Mouse (Mus musculus) liver, postnatal 0 days (tissue): ENCODE results near the gene Atpif1.

ENCODE experiments used
- CTCF ChIP-seq: sonication (generic); IDR thresholded peaks from 2 replicates; pipeline ENCODE4 v1.5.1; 2016; ENCODE audit warnings: antibody characterized with exemption, low read depth
- EP300 ChIP-seq: IDR thresholded peaks from 2 replicates; pipeline ENCODE4 v1.6.1; 2016; ENCODE audit warnings: antibody characterized with exemption, low read depth, mild to moderate bottlenecking

- TF ChIP-seq EP300: no peak
- TF ChIP-seq CTCF: no peak
These were observed 37.7 kb upstream of the Atpif1 start for GRCm38 (mm10) chr4:132571190-132571589.
